Mouse (Mus musculus) heart, postnatal 36 days (tissue): ENCODE data around the gene Ccdc86. TPM values are rescaled to one million over a fixed set of nuclear protein-coding genes. Genes with fewer than 3 reads are reported as not detected.

Experiments
- DNase-seq, 2 experiments: peaks; one replicate each; pipeline ENCODE4 v3.0.0; 2021 to 2022
- intact Hi-C: fragments of 180-260 bp; cut with DNase I; formaldehyde crosslinking; loops from one replicate; pipeline ENCODE4 v1.15.1; 2025
- total RNA-seq, 2 experiments: library from RNA; stranded (reverse); gene quantifications; 2 replicates each; pipeline ENCODE4 v1.2.3; 2021

Ccdc86 gene
- total RNA-seq, 2 experiments from 2014 or later: 6.3 to 6.5 TPM

GRCm38 (mm10) chr19:10952021-10952939, 3.2 kb upstream of the Ccdc86 start:
- intact Hi-C loops: no loop called here
- DNase-seq: peak in 1 of 2 experiments; percentile 29

DNA sequence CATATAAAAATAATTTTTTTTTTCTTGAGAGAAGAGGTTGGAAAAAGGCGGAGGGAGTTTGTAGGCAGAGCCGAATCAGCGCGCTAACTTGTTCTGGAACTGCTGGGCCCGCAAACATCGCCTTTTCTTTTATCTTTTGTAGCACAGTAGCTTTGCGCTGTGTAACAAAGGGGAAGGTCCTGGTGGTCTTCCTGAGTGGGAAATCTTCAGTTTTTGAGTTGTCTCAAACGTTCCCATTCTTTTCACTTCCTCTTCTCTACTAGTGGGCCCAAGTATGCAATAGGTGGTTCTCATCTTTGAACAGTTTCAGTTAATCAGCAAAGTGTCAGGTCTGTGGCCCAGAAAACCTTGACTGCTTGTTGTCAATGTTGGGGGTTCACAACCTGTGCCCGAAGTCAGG, 492 bp upstream of the Ccdc86 start:
- no peak for DNase-seq
- intact Hi-C loops: loop anchor here (2.0 kb wide), 1 partner anchor 53 kb away; no protein-coding TSS in a partner anchor

GRCm38 (mm10) chr19:10948416-10948815, 650 bp downstream of the Ccdc86 start:
- no peak for DNase-seq
- intact Hi-C loops: loop anchor here (2.0 kb wide), 1 partner anchor 52 kb away; no protein-coding TSS in a partner anchor

DNA sequence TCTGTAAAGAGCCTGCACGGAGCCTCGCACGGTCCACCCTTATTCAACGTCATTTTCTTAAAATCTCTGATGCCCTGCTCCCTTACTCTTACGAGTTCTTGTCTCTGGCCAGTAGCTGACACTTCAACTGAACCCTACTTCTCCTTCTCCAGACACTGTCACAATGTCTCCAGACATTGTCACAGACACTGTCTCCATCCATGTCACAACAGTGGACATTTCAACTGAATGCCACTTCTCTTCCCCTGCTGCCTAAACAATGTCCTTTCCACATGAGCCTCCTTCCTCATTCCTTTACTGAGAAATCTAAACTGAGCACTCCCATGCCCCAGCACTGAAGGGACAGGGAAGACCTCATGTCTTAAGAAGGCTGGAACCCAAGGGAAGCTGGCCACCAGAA, 1.8 kb downstream of the Ccdc86 start:
- intact Hi-C loops: no loop called here
- DNase-seq: no peak

DNA sequence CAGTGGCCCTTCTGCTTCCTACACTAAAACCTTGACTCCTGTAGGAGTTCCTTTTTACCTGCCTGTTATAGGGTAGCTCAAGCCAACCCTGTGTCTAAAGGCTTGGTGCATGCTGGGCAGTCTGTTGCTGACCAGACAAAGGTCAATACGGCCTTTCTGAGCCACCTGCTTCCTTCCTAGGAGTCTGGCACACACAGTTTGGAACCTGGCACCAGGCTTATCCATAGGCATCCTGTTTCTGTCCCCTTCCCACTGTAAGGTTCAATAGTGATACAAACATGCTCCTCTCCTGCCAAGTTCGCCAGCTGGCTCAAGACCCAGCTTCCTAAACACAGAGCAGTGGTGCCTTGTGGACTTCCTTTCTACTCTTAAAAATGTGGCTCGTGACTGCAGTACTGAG, 2.6 kb downstream of the Ccdc86 start:
- intact Hi-C loops: no loop called here
- DNase-seq: no peak

DNA sequence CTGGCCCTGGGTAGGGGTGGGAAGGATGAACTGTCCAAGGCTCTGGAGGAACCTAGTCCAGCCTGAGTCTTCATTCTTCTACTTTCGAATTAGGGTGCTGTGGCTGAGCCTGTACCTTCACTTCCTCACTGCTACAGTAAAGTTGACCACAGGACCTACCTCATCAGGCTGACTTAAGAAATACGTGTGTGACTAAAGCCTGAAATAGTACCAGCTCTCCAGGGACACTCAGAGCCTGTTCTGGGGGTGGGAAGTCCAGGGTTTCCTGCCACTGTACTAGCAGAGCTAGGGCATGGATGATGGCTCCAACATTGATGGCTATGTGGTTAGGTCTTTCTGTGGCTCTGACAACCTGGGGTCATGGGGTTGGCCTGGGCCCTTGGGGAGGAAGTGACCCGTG, 5.1 kb downstream of the Ccdc86 start:
- no peak for DNase-seq
- intact Hi-C loops: no loop called here

- no peak for DNase-seq
- intact Hi-C loops: no loop called here
Measured at GRCm38 (mm10) chr19:10940801-10941457, 8.1 kb downstream of the Ccdc86 start.

DNA sequence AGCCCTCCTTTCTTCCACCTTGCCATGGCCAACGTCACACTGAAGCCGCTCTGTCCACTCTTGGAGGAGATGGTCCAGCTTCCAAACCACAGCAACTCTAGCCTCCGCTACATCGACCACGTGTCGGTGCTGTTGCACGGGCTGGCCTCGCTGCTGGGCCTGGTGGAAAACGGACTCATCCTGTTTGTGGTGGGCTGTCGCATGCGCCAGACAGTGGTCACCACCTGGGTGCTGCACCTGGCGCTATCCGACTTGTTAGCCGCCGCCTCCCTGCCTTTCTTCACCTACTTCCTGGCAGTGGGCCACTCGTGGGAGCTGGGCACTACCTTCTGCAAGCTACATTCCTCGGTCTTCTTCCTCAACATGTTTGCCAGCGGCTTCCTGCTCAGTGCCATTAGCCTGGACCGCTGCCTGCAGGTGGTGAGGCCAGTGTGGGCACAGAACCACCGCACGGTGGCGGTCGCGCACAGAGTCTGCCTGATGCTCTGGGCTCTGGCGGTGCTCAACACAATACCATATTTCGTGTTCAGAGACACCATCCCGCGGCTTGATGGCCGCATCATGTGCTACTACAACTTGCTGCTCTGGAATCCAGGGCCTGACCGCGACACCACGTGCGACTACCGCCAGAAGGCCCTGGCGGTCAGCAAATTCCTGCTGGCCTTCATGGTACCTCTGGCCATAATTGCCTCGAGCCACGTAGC, 8.8 kb downstream of the Ccdc86 start:
- intact Hi-C loops: no loop called here
- DNase-seq: peak; percentile 45 to 57

DNA sequence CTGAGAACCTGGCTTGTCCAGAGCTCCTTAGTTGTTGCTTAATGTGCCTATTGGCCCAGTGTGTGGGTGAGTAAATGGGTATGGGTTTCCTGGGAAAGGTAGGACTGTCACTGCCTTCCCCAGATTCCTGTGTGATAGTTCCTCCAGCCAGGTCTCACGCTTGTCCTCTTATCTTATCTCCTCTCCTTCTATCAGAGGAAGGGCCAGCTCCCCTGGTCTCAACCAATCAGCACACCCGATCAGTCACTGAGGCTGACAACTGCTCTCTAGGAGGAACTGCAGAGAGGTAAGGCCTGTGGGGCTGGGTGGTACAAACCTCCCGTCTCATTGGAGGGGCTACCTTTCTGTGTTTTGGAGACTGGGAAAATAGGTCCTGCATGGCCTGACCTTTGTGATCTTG, 10.3 kb downstream of the Ccdc86 start:
- intact Hi-C loops: no loop called here
- no peak for DNase-seq

- intact Hi-C loops: no loop called here
- DNase-seq: no peak
Measured at GRCm38 (mm10) chr19:10937110-10937563, 11.9 kb downstream of the Ccdc86 start, which contains the start of gene Ptgdr2. Ptgdr2 (plus strand) TSS chr19:10937160.

- no peak for DNase-seq
- intact Hi-C loops: no loop called here
Measured at GRCm38 (mm10) chr19:10936077-10936476, 13.0 kb downstream of the Ccdc86 start.

DNA sequence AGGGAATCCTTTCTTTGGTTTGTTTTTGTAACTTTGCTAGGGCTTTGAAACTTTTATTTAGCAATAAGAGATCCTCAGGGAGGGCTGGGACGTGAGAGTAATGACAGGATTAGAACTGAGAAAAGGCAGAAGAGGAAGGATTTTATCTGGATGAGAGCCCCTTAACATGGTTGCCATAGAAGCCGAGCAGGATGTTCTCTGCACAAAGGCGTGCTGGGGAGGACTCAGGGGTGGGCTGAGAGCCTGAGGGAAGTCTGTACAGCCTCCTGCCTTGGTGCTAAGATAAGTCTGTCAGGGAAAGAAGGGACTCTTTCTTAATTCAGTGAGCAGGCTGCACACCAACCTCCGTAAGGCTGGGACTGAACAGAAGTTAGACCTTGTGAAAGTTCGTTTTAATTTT, 14.0 kb downstream of the Ccdc86 start:
- intact Hi-C loops: no loop called here
- no peak for DNase-seq

GRCm38 (mm10) chr19:10930641-10931040, 18.4 kb downstream of the Ccdc86 start:
- no peak for DNase-seq
- intact Hi-C loops: no loop called here

DNA sequence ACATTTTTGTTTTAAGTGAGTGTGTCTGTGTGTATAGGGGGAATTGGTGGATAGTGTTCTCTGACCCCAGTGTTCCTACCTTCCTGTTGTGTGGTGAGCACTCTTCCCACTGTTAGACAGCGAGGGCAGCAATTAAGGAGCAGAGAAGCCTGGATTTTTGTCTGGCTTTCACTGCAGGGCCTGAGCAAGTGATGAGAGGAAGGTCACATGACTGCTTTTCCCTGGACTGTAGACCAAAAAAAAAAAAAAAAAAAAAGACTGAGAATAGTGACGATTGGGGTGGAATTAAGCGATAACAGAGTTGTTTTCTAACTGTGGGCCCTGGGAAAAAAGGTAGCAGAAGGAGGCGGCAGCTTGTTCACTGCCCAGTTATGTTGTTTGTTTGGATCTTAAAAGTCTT, 22.4 kb downstream of the Ccdc86 start:
- intact Hi-C loops: no loop called here
- DNase-seq: no peak

- intact Hi-C loops: no loop called here
- DNase-seq: no peak
Measured at GRCm38 (mm10) chr19:10926123-10926621, 22.9 kb downstream of the Ccdc86 start.

DNA sequence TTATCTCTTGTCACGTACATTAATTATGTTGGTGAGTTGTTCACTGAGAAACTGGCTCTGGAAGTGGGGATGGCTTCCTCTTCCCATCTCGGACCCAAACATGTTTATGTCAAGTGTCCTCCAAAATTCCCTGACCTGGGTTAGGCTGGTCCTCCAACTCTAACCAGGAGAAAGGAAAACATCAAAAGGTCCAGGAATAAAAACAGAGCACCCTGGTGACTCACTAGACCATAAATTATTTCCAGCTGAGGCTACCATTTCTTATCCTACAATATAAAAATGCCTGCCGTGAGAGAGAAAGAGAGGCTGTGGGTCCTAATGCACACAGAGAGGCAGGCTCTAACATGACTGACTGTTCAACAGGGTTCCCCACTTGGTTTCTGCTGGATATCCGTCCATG, 24.8 kb downstream of the Ccdc86 start:
- no peak for DNase-seq
- intact Hi-C loops: no loop called here

DNA sequence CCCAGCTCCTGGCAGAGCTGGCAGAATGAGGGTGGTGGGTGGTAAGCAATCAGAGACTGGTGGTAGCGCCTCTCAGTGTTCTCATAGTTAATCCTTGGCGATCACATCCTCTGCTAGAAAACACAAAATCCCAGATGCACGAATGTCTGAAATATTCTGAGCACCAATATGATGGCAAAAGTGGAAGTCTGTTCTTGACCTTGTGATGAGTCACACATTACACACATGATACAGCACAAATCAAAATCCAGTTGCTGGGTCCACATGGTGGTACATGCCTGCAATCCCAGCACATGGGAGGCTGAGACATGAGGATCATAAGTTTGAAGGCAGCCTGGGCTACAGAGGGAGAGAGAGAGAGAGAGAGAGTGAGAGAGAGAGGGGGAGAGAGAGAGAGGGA, 28.0 kb downstream of the Ccdc86 start:
- no peak for DNase-seq
- intact Hi-C loops: no loop called here

DNA sequence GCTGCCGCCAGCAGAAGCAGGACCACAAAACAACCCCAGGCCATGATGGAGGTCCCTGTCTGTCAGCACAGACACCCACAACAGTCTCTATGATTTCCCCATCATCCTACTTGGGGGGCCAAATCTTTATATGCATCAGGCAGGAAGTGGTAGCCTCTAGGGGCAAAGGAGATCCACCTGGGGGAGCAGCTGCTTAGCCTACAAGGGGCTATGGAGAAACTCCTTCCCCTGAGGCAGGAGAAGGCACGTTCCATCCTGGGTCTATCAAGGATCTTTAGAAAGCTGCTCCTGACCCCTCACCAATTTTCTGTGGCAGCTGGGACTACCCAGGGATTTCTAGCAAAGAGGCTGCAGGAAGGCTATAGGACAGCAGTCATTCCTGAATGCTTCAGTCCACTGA, 28.5 kb downstream of the Ccdc86 start, which contains the start of gene Zp1:
Gene Zp1, minus strand, starts transcription at position 101 of the 400 bp plus-strand sequence.
- no peak for DNase-seq
- intact Hi-C loops: no loop called here

GRCm38 (mm10) chr19:10918321-10918991, 30.6 kb downstream of the Ccdc86 start:
- DNase-seq: no peak
- intact Hi-C loops: no loop called here

DNA sequence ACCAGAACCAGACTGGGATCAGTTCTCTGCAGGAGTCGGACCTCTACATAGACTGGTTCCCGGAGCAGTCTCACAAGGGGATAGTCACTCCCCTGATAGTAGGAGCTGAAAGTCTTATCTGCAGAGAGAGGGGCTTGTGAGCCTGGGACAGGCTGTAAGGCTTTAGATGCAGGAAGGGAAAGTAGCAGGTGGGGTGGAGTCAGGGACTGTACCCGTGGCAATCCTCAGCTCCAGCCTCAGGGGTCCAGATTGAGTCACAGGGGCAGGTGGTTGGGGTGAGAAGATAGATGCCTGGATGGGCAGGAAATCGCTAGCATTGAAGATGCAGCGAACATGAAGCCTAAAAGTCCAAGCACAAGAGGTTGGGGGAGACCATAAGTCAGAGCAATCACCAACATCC, 32.6 kb downstream of the Ccdc86 start:
- DNase-seq: no peak
- intact Hi-C loops: no loop called here
